Mouse (Mus musculus) c-Kit-positive CD71-negative TER-119-negative erythroid progenitor cells, embryonic 14.5 days (primary cell): ENCODE data around the gene Chmp2b.

Source experiments
- DNase-seq: peaks from one replicate; pipeline ENCODE4 v3.0.0-alpha.2; 2013; ENCODE audit warnings: low read depth

The Chmp2b gene

GRCm38 (mm10) chr16:65561963-65562863 is at the start of gene Chmp2b:
Chmp2b (minus strand) TSS chr16:65562726.
- peak; percentile 71 for DNase-seq

DNA sequence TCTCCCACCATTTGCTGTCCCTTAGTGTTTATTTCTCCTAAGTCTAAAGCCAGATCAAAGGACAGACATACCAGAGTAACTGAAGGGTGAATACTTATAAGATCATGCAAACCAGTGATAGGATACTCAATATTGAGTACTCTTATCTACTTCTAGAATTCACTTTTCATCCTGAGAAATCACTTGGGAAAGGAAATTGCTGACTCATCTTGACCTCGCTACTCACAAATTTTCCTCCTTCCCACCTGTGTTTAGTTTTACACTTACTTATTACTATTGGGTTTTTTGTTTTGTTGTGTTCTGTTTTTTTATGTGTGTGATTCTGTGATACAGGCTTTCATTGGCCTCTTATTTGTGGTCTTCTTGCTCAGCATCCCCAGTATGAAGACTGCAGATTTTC is 49.2 kb upstream of the Chmp2b start:
- DNase-seq, result no peak

DNA sequence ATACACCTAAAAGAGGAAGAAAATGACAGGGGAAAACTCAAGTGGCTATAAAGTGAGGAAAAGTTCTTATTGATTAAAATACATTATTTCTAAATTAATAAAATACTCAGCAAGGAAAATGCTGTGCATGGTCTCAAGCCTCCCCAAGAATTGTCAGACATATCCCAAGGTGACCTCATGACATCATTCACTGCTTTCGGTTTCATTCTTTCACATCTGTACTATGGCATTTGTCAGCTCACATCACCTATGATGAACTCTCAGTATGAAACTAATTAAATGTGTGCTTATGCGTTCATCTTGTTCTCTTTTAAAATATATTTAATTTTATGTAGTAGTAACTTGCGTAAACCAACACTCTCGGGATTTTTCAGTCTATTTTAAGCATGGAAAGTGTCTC is 38.3 kb upstream of the Chmp2b start:
- no peak for DNase-seq

- DNase-seq, result no peak
Measured at GRCm38 (mm10) chr16:65586111-65586865, 23.8 kb upstream of the Chmp2b start.

DNA sequence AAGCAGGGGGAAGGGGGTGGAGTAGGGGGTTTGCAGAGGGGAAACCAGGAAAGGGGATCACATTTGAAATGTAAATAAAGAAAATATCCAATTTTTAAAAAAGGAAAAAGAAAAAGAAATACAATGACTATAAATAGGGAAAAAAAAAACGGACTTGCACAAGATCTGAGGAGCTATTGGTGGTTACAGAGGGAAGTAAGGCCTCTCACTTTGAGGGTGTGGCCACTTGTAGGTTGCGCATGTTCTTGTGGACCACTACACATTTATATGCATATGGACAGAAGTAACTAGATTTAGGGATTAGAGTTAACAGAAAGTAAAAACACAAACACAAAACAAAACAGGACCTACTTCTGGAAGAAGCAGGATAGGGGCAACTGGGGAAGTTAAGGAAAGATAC is 23.2 kb upstream of the Chmp2b start:
- no peak for DNase-seq

- DNase-seq, result no peak
Measured at GRCm38 (mm10) chr16:65577298-65578029, 14.9 kb upstream of the Chmp2b start.

- no peak for DNase-seq
Measured at GRCm38 (mm10) chr16:65568853-65569252, 6.3 kb upstream of the Chmp2b start.

DNA sequence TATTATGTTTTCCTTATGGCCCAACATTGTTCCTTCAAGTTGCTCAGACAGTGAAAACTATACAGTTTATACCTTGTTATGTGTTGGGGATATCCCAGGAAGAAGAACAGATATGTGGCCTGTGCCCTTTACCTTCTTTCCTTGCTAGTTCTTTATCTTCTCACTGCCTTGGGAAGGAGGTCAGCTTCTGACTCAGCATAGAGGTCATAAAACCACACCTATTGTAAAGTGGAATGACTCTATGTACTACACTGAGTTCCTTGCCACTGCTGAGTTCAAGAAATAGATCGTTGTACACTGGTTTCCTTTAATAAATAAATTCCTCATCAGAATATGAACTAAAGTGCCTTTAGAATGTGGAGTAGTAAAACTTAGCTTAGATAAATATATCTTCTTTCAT is 2.4 kb upstream of the Chmp2b start:
- DNase-seq, result no peak

GRCm38 (mm10) chr16:65564306-65564705 is 1.8 kb upstream of the Chmp2b start:
- DNase-seq, result no peak

DNA sequence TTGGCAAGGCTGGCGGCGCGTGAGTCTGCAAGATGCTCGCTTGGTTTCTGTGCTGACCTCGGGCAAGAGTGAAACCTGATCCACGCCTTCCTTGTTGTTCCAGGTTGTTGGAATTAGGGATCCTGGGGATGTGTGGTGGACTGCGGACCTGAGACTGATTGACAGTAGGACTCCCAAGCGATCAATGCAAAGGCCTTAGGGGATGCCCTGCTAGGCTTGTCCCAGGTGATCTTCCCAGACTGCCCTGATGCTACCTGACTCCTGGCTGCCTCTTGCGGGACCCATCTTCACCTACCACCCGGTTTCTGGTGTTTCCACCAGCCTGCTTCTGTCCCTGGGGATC is 309 bp upstream of the Chmp2b start:
- no peak for DNase-seq

DNA sequence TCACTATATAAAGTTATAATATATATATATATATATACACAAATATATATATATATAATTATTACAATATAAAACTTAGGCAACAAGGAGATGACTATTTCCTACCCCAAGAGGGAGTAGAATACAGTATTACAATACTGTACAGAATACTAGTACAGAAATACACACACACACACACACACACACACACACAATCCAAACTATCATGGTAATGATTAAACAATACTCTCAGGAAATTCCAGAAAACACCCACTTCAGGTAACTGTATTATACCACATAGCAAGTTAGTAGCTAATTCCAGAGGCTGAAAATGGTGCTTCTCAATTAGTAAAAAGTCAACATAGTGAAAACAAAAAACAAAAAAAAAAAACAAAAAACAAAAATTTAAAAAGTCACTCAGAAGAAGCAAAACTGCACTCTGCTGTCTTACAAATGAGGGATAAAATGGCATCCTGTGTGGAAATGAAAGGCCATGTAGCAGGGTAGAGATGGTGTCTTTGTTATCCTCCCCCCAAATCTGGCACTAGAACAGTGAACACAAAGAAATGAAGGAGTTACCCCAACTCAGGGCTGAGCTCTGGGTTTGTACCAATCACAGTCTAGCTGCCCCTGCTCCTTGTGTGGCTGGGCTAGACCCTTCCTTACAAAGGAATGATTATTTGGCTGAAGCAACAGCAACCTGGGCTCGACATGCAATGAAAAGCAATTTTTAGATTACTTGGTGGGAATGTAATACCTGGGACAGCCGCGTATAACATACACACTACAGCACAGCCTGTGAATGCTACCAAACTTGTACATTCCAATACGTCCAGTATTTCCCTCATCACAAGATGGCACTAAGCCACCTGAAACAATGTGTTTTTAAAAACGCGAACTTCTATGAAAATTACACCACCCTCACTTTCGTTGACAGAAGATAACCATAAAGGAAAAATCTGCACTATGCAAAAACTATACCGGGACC is 1.2 kb downstream of the Chmp2b start:
- no peak for DNase-seq

GRCm38 (mm10) chr16:65559591-65559990 is 2.9 kb downstream of the Chmp2b start:
- no peak for DNase-seq

GRCm38 (mm10) chr16:65557369-65557768 is 5.2 kb downstream of the Chmp2b start:
- no peak for DNase-seq

DNA sequence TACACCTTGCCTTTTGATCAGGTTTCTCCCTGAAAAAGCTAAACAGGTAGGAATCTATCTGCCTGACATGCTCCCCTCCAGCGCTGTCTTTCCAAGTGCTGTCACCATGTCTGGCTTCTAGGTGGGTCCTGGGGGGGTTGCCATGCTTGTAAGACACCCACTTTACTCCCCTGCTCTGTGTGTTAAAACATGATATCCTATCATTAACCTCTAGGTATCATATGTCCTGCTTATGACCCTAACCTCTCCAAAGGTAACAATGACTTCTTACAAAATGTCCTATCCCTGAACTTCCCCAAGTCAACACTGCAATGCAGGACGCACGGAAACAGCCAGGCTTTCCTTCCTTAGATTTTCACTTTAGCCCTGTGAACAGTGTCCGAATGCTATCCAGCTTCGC is 8.3 kb downstream of the Chmp2b start:
- DNase-seq, result no peak

DNA sequence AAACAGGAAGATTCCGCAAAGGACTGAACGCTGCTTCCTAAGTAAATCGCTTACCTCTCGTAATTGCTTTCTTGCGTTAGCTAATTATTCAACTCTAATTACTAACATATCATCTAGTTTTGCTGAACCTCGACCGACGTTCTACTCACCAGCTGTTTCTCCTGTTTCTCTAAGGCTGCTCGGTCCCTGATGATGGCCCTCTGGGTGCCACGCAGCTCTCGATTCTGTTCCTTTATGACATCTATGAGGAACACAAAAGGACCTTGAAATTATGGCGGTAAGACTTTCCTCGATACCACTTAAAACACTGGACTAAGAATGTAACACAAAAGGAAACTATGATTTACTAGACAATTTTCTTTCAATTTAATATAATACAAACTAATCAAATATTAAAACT is 11.7 kb downstream of the Chmp2b start:
- no peak for DNase-seq

DNA sequence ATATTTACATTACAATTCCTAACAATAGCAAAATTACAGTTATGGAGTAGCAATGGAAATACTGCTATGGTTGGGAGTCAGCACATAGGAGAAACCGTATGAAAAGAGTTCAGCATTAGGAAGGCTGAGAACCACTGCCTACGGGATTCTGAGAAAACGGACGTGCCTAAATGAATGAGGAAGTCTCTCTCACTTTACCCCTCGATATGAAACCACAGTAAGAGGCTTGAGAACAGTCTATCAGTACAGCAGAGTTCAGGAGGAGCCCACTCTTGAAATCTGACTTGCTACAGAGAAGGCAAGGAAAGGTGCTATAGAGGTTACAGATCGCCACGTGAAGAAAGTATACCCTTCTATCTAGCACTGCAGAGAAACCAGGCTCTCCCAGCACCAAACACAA is 13.6 kb downstream of the Chmp2b start:
- no peak for DNase-seq

DNA sequence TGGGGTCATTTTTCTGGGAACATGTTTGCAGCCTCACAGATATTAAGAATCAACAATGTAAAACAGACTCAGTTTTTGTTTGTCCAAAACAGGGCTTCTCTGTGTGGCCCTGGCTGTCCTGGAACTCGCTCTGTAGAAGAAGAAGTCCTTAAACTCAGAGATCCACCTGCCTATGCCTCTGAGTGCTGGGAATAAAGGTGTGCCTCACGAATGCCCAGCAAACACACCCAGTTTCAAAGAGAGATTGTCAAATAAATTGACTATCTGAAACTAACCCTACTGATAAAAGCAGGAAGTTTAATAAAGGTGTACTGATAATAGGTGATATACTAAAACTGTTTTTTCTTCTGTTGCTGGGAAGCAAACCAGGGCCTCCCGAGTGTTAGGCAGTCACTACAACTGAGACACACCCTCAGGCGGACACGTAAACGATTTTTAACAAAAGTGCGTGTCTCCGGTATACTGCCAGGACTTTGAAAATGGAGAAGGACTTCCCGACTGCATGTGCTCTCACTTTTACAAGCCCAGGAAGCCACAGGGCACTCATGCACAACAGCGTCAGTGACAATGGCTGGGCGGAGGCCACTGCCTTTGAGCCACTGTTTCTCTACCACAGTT is 18.7 kb downstream of the Chmp2b start:
- no peak for DNase-seq

DNA sequence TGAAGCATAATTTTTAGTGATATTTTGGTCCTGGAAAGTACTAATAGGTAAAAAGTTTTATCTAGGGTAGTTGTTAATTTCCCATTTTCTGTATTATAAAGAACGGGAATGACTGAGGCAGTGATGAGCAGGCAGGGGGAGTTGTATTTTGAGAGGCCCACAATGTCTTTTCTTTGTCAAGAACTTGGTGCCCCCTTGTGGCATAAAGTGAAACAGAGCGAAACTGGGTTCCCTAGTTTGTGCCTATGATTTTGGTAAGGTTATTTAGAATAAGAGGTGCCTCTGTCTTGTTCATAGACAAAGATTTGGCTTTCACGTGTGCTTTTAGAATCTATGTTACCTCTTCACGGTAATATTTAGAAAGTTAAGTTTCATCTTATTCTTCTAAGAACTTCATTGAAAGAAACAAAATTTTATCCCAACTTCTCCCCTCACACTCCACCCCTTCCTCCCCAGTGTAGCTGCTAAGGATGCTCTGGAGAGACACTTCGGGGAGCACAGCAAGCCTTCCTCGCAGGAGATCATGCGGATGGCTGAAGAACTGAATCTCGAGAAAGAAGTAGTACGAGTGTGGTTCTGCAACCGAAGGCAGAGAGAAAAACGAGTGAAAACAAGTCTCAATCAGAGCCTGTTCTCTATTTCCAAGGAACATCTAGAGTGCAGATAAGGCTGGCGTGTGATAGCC is 29.1 kb downstream of the Chmp2b start:
- peak; percentile 49 for DNase-seq

DNA sequence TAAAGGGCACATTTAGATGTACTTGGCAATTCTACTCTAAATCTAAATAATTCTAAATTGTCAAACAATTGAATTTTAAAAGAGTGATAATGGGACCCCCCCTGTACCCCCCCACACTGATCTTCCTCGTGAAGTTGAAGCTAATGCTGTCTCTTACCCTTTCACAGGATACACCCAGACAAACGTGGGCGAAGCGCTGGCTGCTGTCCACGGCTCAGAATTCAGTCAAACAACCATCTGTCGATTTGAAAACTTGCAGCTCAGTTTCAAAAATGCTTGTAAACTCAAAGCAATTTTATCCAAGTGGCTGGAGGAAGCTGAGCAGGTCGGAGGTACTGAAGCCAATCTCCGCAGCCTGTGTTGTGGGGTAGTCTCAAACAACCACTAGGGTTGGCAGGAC is 30.9 kb downstream of the Chmp2b start:
- no peak for DNase-seq

DNA sequence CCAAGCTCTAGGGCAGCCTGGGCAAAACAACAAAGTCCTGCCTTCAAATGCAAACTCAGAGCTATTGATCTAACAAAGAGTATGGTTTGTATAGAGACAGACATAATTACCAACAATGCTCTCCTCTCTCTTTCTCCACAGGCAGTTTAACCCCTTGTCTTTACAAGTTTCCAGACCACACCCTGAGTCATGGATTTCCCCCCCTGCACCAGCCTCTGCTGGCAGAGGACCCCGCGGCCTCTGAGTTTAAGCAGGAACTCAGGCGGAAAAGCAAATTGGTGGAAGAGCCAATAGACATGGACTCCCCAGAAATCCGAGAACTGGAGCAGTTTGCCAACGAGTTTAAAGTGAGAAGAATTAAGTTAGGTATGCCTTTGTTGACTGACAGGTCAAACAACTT is 32.9 kb downstream of the Chmp2b start:
- no peak for DNase-seq

- no peak for DNase-seq
Measured at GRCm38 (mm10) chr16:65526695-65527094, 35.8 kb downstream of the Chmp2b start.
